Mouse (Mus musculus) erythroblast, embryonic 14.5 days (primary cell): ENCODE data around the gene Calu.

Source experiments
- GATA1 ChIP-seq: IDR thresholded peaks from 2 replicates; pipeline ENCODE4 v1.6.1; 2012; ENCODE audit warnings: low read length, inconsistent platforms, mixed read lengths
- TAL1 ChIP-seq: IDR thresholded peaks from 3 replicates; pipeline ENCODE4 v1.6.1; 2012; ENCODE audit warnings: low read length, inconsistent platforms, mixed read lengths

DNA sequence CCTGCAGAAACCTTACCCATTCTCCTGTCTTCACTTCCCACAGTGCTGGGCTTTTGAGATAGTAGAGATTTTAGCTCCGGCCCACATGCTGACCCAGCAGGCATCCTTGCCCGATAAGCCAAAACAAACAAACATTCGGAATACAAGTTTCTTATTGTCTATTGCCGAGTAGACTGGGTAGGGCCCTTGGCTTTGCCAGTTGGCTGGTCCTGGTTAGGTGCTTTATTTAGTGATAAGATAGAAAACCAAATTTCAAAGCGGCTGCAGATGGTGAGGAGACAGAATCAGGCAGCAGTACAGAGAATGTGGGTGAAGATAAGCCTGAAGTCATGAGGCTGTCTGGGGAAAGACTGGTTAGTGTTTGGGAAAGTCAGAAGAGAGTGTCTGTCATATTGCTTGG is 4.9 kb downstream of the Calu start:
- TF ChIP-seq GATA1, result no peak
- no peak; the same call in 2 of the 3 replicates for TF ChIP-seq TAL1
